Mouse (Mus musculus) C2C12 (cell line): Measurements from ENCODE around the gene Aldh1l1. TPM values are rescaled to one million over a fixed set of nuclear protein-coding genes. Genes with fewer than 3 reads are reported as not detected.

ENCODE experiments used
- H3K27me3 ChIP-seq: one replicate; pipeline ENCODE4 v1.6.1; 2011; ENCODE audit not compliant: control insufficient read depth, insufficient read depth, insufficient read length
- H3K36me3 ChIP-seq: one replicate; pipeline ENCODE4 v1.6.1; 2011; ENCODE audit not compliant: control insufficient read depth, insufficient read depth
- H3K4me3 ChIP-seq: one replicate; pipeline ENCODE4 v1.5.1; 2011; ENCODE audit warnings: mild to moderate bottlenecking, control low read depth; ENCODE audit not compliant: poor library complexity, insufficient read depth, severe bottlenecking
- H3K79me2 ChIP-seq: one replicate; pipeline ENCODE4 v1.6.1; 2011; ENCODE audit not compliant: control insufficient read depth, insufficient read depth
- H3K79me3 ChIP-seq: one replicate; pipeline ENCODE4 v1.6.1; 2011; ENCODE audit warnings: low read depth, control low read depth
- H3ac ChIP-seq: one replicate; pipeline ENCODE3; 2011; ENCODE audit warnings: low read depth; ENCODE audit not compliant: control insufficient read depth, insufficient read length
- CEBPB ChIP-seq: IDR thresholded peaks from one replicate; pipeline ENCODE4 v1.6.1; 2011; ENCODE audit warnings: low read depth, mild to moderate bottlenecking, control low read depth, moderate library complexity
- CTCF ChIP-seq: IDR thresholded peaks from one replicate; pipeline ENCODE4 v1.5.1; 2011; ENCODE audit not compliant: control insufficient read depth, insufficient read depth, insufficient read length
- FOSL1 ChIP-seq: IDR thresholded peaks from one replicate; pipeline ENCODE4 v1.8.0; 2011; ENCODE audit warnings: mild to moderate bottlenecking, low read length; ENCODE audit not compliant: poor library complexity, insufficient read depth, severe bottlenecking
- MAX ChIP-seq: IDR thresholded peaks from one replicate; pipeline ENCODE4 v1.6.1; 2011; ENCODE audit warnings: mild to moderate bottlenecking, control low read depth
- MYOD1 ChIP-seq: IDR thresholded peaks from one replicate; pipeline ENCODE4 v1.6.1; 2011; ENCODE audit warnings: low read depth; ENCODE audit not compliant: control insufficient read depth, insufficient read length
- MYOG ChIP-seq: IDR thresholded peaks from one replicate; pipeline ENCODE4 v1.6.1; 2011; ENCODE audit not compliant: control insufficient read depth, insufficient read length; ENCODE audit errors: extremely low read depth
- USF1 ChIP-seq: IDR thresholded peaks from one replicate; pipeline ENCODE4 v1.6.1; 2011; ENCODE audit warnings: low read depth, mild to moderate bottlenecking, control low read depth, moderate library complexity
- polyA plus RNA-seq: library from polyadenylated mRNA; unstranded; fragments of >200 nt; fragmentation: generic; extraction: Trizol; gene quantifications from one replicate; pipeline ENCODE4 v1.2.1, GENCODE M21; 2012; ENCODE audit warnings: missing spikeins

The Aldh1l1 gene
- polyA plus RNA-seq, 1 experiment, result 0.16 TPM

DNA sequence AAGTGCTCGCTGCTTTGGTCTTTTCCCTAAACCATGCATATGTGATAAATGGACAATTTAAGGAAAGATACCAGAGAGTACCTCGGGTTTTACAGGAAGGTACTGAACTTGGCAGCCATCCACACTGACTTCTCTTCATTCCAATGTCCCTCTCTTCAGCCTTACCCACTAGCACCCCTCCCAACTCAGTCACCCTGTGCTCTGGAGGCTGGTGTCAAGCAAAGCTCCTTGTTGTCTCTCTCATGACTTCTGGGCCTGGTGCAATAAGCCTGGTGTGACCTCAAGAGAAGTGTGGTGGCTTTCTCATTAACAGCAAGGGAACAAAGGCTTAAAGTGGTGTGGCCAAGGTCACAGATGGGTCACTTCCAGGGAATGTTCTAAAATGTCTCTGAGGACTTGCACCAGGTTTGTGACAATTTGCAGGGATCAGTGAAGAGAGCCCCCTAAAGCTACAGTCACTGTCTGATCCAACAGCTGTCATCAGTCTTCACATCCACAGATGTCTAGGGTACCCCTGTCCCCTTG lies 70.4 kb downstream of the Aldh1l1 start:
- Histone ChIP-seq H3K79me3 (no peaks in the 10 kb centered on the region), H3K79me2 (no peaks in the 10 kb centered on the region), H3K36me3 (no peaks in the 10 kb centered on the region), H3ac (no peak overlapping the region), H3K27me3 (peaks cover 9% of the 10 kb centered on the region), H3K4me3 (no peak overlapping the region)
- TF ChIP-seq MYOD1 (no peak), USF1 (no peak), MAX (no peak), FOSL1 (no peak)

DNA sequence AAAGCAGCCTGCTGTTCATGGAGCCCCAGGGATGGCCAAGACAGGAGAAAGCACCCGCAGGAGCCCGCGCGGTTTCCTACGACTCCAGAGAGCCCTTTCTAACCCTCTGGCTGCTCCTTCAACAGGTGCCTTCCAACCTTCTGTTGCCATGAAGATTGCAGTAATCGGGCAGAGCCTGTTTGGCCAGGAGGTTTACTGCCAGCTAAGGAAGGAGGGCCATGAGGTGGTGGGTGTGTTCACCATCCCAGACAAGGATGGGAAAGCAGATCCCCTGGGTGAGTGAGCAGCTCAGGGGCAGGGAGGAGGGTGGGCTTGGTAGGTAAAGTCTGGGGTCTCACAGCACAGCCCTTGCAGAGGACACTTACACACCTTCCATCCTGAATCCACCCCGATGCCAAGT lies 70.8 kb downstream of the Aldh1l1 start:
- no peak overlapping the region for H3ac ChIP-seq
- peaks cover 9% of the 10 kb centered on the region for H3K27me3 ChIP-seq
- no peaks in the 10 kb centered on the region for H3K79me3 ChIP-seq
- TF ChIP-seq MYOG (no peak), FOSL1 (no peak), CEBPB (no peak), CTCF (no peak), MAX (no peak)
- H3K36me3 ChIP-seq, result no peaks in the 10 kb centered on the region
- no peak overlapping the region for H3K4me3 ChIP-seq
- H3K79me2 ChIP-seq, result no peaks in the 10 kb centered on the region

DNA sequence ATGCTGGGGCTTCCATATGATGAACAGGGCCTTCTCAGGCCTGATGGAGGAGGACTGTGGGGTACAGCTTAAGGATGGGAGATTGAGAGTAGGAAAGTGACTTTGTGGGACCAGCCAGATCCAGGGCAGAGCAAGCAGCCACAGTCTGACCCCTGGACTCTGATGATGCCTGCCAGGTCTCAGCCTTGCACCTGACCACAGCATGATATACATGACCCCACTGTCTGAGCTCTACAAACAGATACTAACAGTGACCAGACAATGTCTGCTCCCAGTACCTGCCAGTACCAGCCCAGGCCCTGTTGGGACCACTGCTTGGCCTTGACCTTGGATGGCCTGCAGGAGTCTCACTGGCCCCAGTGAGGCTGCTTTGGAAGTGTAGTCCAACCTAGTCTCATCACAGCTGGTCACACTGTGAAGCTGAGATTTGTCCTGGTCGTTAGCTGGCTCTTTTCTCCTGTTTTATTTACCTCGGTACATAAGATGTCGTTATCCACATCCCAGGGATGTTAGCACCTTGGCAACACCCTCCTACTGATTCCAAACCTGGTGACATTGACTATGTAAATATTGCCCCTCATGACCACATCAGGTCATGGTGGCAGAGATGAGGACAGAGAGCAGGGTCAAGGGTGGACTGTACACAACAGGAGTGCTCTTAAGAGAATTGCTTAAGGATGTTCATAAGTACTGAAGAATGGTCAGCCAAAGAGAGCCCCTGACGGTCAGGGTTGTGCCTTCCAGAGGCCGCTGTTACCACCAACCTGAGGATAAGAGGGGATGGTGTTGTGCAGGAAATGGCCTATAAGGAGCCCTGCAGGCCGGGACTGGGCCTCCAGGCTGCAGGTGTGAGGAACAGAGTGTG lies 71.8 kb downstream of the Aldh1l1 start:
- H3K36me3 ChIP-seq, result no peaks in the 10 kb centered on the region
- H3K79me2 ChIP-seq, result no peaks in the 10 kb centered on the region
- peaks cover 7% of the 10 kb centered on the region for H3K27me3 ChIP-seq
- no peak for TF ChIP-seq CTCF
- TF ChIP-seq MAX, result no peak
- no peak for TF ChIP-seq USF1
- TF ChIP-seq MYOG, result no peak
- no peak for TF ChIP-seq MYOD1
- TF ChIP-seq FOSL1, result no peak
- no peak for TF ChIP-seq CEBPB
- no peaks in the 10 kb centered on the region for H3K79me3 ChIP-seq
- H3K4me3 ChIP-seq, result no peak overlapping the region
- no peak overlapping the region for H3ac ChIP-seq

DNA sequence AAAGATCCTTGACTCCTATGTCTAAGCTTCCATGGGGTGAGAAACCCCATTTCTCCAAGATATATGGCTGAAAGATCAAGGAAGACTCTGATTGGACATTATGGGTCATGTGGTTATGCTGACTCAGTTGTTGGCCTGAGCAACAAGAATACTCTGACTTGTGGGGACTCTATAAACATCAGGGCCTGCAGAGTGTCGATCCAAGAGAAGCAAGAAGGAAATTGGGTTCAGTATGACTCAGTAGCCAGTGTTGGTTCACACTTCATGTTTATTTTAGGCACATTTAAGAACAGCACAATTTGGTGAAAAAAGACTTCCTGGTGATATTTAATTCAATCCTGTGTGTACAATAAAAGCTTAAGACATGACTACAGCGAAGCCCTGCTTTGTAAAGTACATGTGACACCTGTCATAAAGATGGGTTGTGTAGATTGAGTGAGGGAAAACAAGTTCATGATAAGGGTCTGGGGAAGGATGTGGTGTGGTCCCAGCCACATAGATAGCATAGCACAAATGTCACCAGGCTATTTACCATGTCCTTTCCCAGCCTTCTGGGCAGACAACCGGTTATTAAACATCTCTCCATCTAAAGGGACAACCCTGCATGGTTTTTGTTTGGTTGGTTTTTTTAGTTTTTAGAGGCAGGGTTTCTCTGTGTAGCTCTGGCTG lies 74.3 kb downstream of the Aldh1l1 start:
- no peaks in the 10 kb centered on the region for H3K79me3 ChIP-seq
- H3K36me3 ChIP-seq, result no peaks in the 10 kb centered on the region
- no peaks in the 10 kb centered on the region for H3K79me2 ChIP-seq
- H3K4me3 ChIP-seq, result no peak overlapping the region
- H3ac ChIP-seq, result no peak overlapping the region
- peaks cover 7% of the 10 kb centered on the region for H3K27me3 ChIP-seq
- TF ChIP-seq USF1 (peak; percentile 76), CTCF (no peak), MAX (no peak), CEBPB (no peak)

DNA sequence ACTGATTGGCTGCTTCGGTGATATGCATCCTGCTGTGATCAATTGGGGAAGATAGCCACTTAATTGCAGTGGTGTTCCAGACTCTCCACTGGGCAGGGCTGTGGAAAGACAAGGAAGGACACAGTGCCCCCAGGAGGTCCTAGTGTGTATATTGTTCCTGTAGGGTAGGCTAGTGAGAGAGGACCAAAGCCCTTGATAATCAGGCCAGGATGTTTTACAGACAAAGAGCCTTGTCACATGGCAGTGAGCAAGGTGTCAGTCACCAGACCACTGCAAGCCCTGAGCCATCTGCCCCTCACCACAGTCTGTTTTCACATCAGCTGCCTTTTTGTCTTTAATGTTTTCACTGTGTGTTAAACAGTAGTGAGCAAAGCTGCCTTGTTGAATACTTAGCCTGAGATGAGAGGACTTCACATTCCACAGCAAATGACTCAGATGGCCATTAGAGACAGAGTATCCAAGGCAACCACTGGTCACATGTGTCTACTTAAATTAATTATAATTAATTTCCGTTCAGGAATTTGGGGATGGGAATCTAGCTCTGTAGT lies 75.1 kb downstream of the Aldh1l1 start:
- Histone ChIP-seq H3K79me2 (no peaks in the 10 kb centered on the region), H3ac (no peak overlapping the region), H3K36me3 (no peaks in the 10 kb centered on the region), H3K4me3 (no peak overlapping the region), H3K79me3 (no peaks in the 10 kb centered on the region), H3K27me3 (peaks cover 3% of the 10 kb centered on the region)
- TF ChIP-seq MYOG (no peak), MYOD1 (peak; percentile 37), MAX (no peak), CEBPB (no peak)

DNA sequence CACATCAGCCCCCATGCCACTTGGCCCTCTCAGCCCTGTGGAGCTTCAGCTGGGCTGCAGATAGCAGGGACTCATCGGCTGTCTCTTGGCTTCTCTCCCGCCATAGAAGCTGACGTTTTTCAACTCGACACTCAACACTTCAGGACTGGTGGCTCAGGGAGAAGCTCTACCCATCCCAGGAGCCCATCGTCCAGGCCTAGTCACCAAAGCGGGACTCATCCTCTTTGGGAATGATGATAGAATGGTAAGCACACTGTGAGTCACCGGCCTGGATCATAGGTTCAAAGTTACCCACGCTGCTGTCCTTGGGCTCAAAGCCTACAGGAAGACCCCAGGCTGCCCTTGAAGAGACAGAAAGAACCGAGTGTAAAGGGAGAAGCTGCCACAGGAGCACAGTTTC lies 78.0 kb downstream of the Aldh1l1 start:
- Histone ChIP-seq H3K36me3 (no peaks in the 10 kb centered on the region), H3K4me3 (no peak overlapping the region), H3K79me2 (no peaks in the 10 kb centered on the region), H3ac (no peak overlapping the region), H3K27me3 (peaks cover 9% of the 10 kb centered on the region), H3K79me3 (no peaks in the 10 kb centered on the region)
- no peak for TF ChIP-seq MYOG
- TF ChIP-seq MAX, result no peak
- TF ChIP-seq CTCF, result no peak
- TF ChIP-seq USF1, result no peak
- no peak for TF ChIP-seq FOSL1
- no peak for TF ChIP-seq CEBPB
- TF ChIP-seq MYOD1, result no peak
